Mouse (Mus musculus) embryonic facial prominence, embryonic 13.5 days (tissue): ENCODE measurements at regions not wholly inside any gene's neighbourhood (a gene's known extent, or its start where the extent isn't known, plus 50 kb on each side); places are given as distances from the start of the nearest gene placed in this dataset.
A peak's percentile ranks its signal among the peaks of the same experiment; 100 is the strongest.

Source experiments
- ATAC-seq: fragments of 200-750 bp; cut with Nextera tagmentation; 2 replicates; pipeline ENCODE4 v1.8.0; 2017; ENCODE audit warnings: low read depth; ENCODE audit not compliant: insufficient number of reproducible peaks, insufficient read depth, low FRiP score, low TSS enrichment
- H3K27ac ChIP-seq: fragments of 300-500 bp; sonication (generic); 2 replicates; pipeline ENCODE4 v1.5.1; 2015; ENCODE audit warnings: moderate library complexity, mild to moderate bottlenecking, inconsistent platforms
- H3K27me3 ChIP-seq: fragments of 300-500 bp; sonication (generic); 2 replicates; pipeline ENCODE4 v1.6.1; 2015; ENCODE audit warnings: mild to moderate bottlenecking, inconsistent platforms
- H3K36me3 ChIP-seq: fragments of 300-500 bp; sonication (generic); 2 replicates; pipeline ENCODE4 v1.6.1; 2015; ENCODE audit warnings: mild to moderate bottlenecking, inconsistent platforms
- H3K4me1 ChIP-seq: fragments of 300-500 bp; sonication (generic); 2 replicates; pipeline ENCODE4 v1.6.1; 2015; ENCODE audit warnings: inconsistent platforms
- H3K4me2 ChIP-seq: fragments of 300-500 bp; sonication (generic); 2 replicates; pipeline ENCODE4 v1.6.1; 2015; ENCODE audit warnings: moderate library complexity, mild to moderate bottlenecking, inconsistent platforms
- H3K4me3 ChIP-seq: fragments of 300-500 bp; sonication (generic); 2 replicates; pipeline ENCODE4 v1.5.1; 2015; ENCODE audit warnings: mild to moderate bottlenecking, inconsistent platforms
- H3K9ac ChIP-seq: fragments of 300-500 bp; sonication (generic); 2 replicates; pipeline ENCODE4 v1.6.1; 2015; ENCODE audit warnings: mild to moderate bottlenecking, inconsistent platforms
- H3K9me3 ChIP-seq: fragments of 300-500 bp; sonication (generic); 2 replicates; pipeline ENCODE4 v1.6.1; 2016; ENCODE audit warnings: inconsistent platforms
- WGBS: fragments of 180-500 bp; shearing (Covaris S2); methylation state at CpG from one replicate; pipeline ENCODE4 v1.1.7; 2015; ENCODE audit warnings: mixed read lengths; 5-methylcytosine and 5-hydroxymethylcytosine counted together

- no peak for ATAC-seq
- no peak overlapping the region for H3K4me2 ChIP-seq
- no peaks in the 10 kb centered on the region for H3K36me3 ChIP-seq
- H3K27me3 ChIP-seq, result no peaks in the 10 kb centered on the region
- no peak overlapping the region for H3K9ac ChIP-seq
- peaks cover 5% of the 10 kb centered on the region; the same call in 1 of the 2 replicates for H3K4me1 ChIP-seq
- H3K9me3 ChIP-seq, result peaks cover 6% of the 10 kb centered on the region; the same call in 1 of the 2 replicates
- H3K4me3 ChIP-seq, result no peak overlapping the region
- 38% methylated on average over 3 of the region's 3 CpGs for WGBS
- H3K27ac ChIP-seq, result no peak overlapping the region
These were observed 306.8 kb upstream of the Rbfox1 start for GRCm38 (mm10) chr16:5578333-5578732.

DNA sequence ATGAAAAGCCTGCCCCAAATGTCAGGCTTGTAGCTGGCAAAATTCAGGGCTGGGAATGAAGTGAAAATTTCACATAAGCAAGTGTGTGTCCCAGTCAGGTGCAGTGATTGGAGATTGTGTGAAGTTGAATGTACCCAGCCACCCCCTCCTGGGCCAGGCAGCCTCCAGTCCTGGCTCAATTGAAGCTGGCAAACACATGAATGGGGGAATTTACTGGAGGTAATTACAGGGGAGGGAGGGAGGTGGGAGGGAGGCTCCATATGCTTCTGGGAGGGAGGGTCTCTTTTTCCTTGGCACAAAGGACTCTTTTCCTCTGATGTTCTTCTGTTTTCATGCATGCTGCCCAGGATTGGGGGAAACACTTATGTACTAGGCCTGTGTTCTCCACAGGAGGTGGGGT, 312.4 kb upstream of the Rbfox1 start:
- no peaks in the 10 kb centered on the region for H3K27me3 ChIP-seq
- no peak overlapping the region for H3K27ac ChIP-seq
- H3K9ac ChIP-seq, result no peak overlapping the region
- no peaks in the 10 kb centered on the region for H3K4me1 ChIP-seq
- H3K4me3 ChIP-seq, result no peak overlapping the region
- no peak overlapping the region for H3K4me2 ChIP-seq
- H3K36me3 ChIP-seq, result no peaks in the 10 kb centered on the region
- no peak for ATAC-seq
- H3K9me3 ChIP-seq, result no peaks in the 10 kb centered on the region

- Histone ChIP-seq H3K27ac (no peak overlapping the region), H3K27me3 (no peaks in the 10 kb centered on the region), H3K4me2 (no peak overlapping the region), H3K9ac (no peak overlapping the region), H3K36me3 (no peaks in the 10 kb centered on the region), H3K4me1 (no peaks in the 10 kb centered on the region), H3K4me3 (no peak overlapping the region), H3K9me3 (no peaks in the 10 kb centered on the region)
- ATAC-seq, result no peak
- 91% methylated on average over 4 of the region's 4 CpGs for WGBS
These were observed 314.5 kb upstream of the Rbfox1 start for GRCm38 (mm10) chr16:5570619-5571018.

DNA sequence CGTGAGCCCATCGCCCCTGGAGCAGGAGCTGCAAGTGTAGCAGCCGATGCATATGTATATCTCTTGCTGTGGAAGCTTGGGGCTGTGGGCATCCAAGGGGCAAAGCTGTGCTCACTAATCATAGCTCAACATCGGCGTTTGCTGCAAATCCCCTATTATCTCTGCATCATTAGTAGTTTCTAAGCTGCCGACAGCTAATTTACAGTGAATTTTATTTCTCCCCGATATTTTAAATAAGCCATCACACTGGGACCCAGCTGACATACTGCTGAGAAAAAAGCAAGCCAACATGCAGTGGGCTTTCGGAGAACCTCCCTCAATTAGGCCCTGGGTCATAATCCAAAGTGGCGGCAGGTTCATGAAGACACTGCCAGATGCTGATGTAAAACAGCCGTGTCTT, 313.3 kb upstream of the Eef2kmt start:
- ATAC-seq, result no peak
- H3K4me3 ChIP-seq, result no peak overlapping the region

DNA sequence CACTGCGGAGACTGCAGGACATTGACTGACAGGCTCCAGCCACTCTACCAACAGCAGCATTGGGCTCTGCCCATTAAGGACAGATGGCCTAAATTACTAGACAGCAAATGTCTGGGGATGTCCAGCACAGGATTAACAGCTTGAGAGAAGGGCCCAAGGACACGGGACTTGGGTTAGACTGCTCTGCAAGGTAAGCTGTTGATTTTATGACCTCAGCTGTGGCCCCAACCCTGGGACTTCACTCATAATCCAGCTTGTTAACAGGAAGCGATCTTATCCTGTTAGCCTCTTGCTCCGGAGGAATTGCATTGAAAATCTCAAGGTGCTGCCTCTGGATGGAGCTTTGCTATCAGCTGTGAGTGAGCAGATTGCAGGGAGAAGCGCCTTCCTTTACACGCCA, 293.2 kb upstream of the Eef2kmt start:
- Histone ChIP-seq H3K4me2 (no peak overlapping the region), H3K4me3 (no peak overlapping the region), H3K36me3 (no peaks in the 10 kb centered on the region), H3K27ac (no peak overlapping the region), H3K9me3 (no peaks in the 10 kb centered on the region), H3K4me1 (no peaks in the 10 kb centered on the region), H3K9ac (no peak overlapping the region), H3K27me3 (no peaks in the 10 kb centered on the region)
- ATAC-seq, result no peak
- 59% methylated on average over 6 of the region's 6 CpGs for WGBS

More for the DNA sequence above, 313.3 kb upstream of the Eef2kmt start:
- H3K9ac ChIP-seq, result no peak overlapping the region
- no peaks in the 10 kb centered on the region for H3K36me3 ChIP-seq
- H3K9me3 ChIP-seq, result no peaks in the 10 kb centered on the region
- H3K4me1 ChIP-seq, result no peaks in the 10 kb centered on the region
- H3K27me3 ChIP-seq, result no peaks in the 10 kb centered on the region
- H3K4me2 ChIP-seq, result no peak overlapping the region
- WGBS, result 77% methylated on average over 10 of the region's 10 CpGs
- no peak overlapping the region for H3K27ac ChIP-seq

DNA sequence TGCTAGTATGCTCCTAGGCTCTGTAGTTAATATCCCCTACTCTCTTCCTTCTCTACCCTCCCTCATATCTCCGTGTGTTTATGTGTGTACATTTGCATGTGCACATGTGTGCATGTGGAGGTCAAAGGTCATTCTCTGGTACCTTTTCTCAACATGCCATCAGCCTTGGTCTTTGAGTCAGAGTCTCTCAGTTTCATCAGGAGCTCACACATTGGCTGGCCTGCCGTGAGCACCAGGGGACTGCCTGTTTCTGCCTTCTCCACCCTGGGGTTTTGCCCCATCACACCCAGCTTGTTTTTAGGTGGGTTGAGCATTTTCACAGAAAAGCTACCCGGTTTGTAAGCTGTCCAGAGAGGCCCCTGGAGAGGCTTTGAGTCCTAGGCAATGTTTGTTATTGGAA, 292.8 kb upstream of the Eef2kmt start:
- H3K9ac ChIP-seq, result no peak overlapping the region
- H3K36me3 ChIP-seq, result no peaks in the 10 kb centered on the region
- H3K27ac ChIP-seq, result no peak overlapping the region
- ATAC-seq, result no peak
- no peak overlapping the region for H3K4me2 ChIP-seq
- 74% methylated on average over 3 of the region's 3 CpGs for WGBS
- H3K27me3 ChIP-seq, result no peaks in the 10 kb centered on the region
- no peaks in the 10 kb centered on the region for H3K9me3 ChIP-seq
- H3K4me1 ChIP-seq, result no peaks in the 10 kb centered on the region
- H3K4me3 ChIP-seq, result no peak overlapping the region

DNA sequence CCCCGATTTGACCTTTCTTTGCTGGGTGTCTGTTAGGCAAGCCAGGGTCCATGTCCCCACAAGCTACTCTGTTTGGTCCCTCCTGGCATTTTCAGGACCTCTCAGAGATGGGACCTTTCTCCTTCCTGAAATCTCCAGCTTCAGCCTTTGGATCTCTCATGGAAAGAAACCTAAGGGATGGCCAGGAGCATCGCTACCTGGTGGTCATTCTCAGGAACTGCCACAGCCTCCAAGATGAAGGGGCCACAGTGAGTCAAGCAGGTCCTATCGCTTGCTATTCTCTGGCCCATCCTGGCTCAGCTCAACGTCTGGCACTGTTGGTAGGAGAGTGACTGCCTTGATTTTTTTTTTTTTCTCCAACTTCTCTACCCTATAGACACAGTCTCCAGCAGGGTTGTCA, 291.0 kb upstream of the Eef2kmt start:
- Histone ChIP-seq H3K9me3 (no peaks in the 10 kb centered on the region), H3K4me3 (no peak overlapping the region), H3K27ac (no peak overlapping the region), H3K4me2 (no peak overlapping the region), H3K4me1 (no peaks in the 10 kb centered on the region), H3K27me3 (no peaks in the 10 kb centered on the region), H3K36me3 (no peaks in the 10 kb centered on the region), H3K9ac (no peak overlapping the region)
- ATAC-seq, result no peak
- 48% methylated on average over 4 of the region's 4 CpGs for WGBS

GRCm38 (mm10) chr16:5545801-5546200, 290.0 kb upstream of the Eef2kmt start:
- no peaks in the 10 kb centered on the region for H3K4me1 ChIP-seq
- H3K9ac ChIP-seq, result no peak overlapping the region
- H3K36me3 ChIP-seq, result no peaks in the 10 kb centered on the region
- H3K4me3 ChIP-seq, result no peak overlapping the region
- no peaks in the 10 kb centered on the region for H3K27me3 ChIP-seq
- H3K27ac ChIP-seq, result no peak overlapping the region
- WGBS, result 55% methylated on average over 8 of the region's 8 CpGs
- no peak overlapping the region for H3K4me2 ChIP-seq
- ATAC-seq, result no peak
- no peaks in the 10 kb centered on the region for H3K9me3 ChIP-seq

GRCm38 (mm10) chr16:5544436-5544835, 288.7 kb upstream of the Eef2kmt start:
- Histone ChIP-seq H3K9me3 (no peaks in the 10 kb centered on the region), H3K36me3 (no peaks in the 10 kb centered on the region), H3K4me2 (no peak overlapping the region), H3K27me3 (no peaks in the 10 kb centered on the region), H3K4me3 (no peak overlapping the region), H3K9ac (no peak overlapping the region), H3K4me1 (no peaks in the 10 kb centered on the region), H3K27ac (no peak overlapping the region)
- ATAC-seq, result no peak
- WGBS, result 62% methylated on average over 2 of the region's 2 CpGs

DNA sequence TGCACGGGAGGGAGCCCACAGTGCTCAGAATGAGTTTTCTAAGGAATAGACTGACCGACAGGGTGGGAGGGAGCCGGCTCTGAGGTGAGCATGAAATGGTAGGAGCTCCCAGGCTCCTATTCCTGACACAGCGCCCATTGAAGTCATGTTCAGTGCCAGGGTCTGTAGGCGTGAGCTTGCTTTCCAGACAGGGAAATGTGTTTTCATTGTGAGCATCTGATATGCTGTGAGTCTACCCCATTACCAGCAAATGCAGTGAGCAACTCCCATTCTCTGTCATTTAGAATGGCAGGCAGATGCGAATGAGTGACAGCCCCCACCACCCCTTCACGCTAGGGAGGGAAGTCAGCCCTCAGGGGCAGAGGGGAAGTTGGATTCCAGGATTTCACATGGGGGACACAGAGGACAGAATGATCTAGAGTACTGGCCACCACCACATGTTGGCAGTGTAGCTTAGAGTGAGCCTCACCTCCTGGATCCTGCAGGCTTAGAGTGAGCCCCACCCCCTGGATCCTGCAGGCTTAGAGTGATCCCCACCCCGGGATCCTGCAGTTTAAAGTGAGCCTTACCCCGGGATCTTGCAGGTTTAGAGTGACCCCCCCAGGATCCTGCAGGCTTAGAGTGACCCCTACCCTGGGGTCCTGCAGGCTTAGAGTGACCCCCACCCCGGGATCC, 283.2 kb upstream of the Eef2kmt start:
- WGBS, result 33% methylated on average over 10 of the region's 10 CpGs
- 0 out of 2 replicates have a peak, but pooled peaks cover 4% of the 10 kb centered on the region for H3K4me1 ChIP-seq
- H3K27ac ChIP-seq, result no peak overlapping the region
- no peak overlapping the region for H3K4me2 ChIP-seq
- H3K9ac ChIP-seq, result no peak overlapping the region
- no peak overlapping the region for H3K4me3 ChIP-seq
- H3K27me3 ChIP-seq, result peaks cover 9% of the 10 kb centered on the region; the same call in 1 of the 2 replicates
- no peaks in the 10 kb centered on the region for H3K36me3 ChIP-seq
- no peak for ATAC-seq
- H3K9me3 ChIP-seq, result no peaks in the 10 kb centered on the region

DNA sequence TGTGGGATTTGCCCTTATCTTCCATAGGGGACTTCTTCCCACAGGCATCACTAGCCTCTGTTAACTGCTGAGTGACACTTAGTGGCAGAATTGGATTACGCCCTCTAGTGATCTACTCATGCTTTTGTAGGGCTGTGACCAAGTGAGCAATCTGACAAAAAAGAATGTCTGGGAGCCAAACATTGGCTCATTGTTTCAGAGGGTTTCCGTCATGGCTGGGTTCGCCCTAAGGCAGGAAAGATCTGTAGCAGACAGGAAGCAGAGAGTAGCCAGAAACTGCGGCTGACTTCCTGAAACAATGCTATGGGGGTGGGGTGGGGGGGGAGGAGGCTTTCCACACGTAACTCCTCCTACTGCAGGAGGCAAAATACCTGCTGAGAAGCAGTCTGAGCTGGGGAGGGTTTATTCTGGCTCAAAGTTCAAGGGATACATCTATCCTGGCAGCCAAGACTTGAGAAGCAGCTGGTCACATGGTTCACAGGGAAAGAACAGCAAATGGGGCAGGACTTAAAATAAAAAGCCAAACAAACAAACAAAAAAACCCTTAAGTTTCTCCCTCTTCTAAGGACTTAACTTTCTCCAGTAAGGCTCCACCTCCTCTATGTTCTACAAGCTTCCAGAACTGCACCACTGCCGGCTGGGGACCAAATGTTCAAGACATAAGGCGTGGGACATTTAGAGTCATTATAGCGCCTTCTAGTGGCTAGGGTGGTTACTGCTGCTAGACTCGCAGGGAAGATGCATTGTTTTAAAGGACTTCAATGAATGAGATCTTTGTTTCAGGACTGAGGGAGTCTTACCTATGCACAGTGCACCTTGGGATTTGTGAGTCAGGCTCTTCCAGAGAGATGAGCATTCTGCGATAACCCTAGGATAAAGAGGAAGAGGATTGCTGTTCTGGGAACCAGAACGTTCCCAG, 281.8 kb upstream of the Eef2kmt start:
- Histone ChIP-seq H3K4me1 (0 out of 2 replicates have a peak, but pooled peaks cover 4% of the 10 kb centered on the region), H3K9ac (no peak overlapping the region), H3K9me3 (no peaks in the 10 kb centered on the region), H3K27me3 (peaks cover 9% of the 10 kb centered on the region; the same call in 1 of the 2 replicates), H3K36me3 (no peaks in the 10 kb centered on the region), H3K27ac (no peak overlapping the region), H3K4me2 (no peak overlapping the region), H3K4me3 (no peak overlapping the region)
- no peak for ATAC-seq
- WGBS, result 34% methylated on average over 11 of the region's 11 CpGs

GRCm38 (mm10) chr16:5536515-5536972, 280.8 kb upstream of the Eef2kmt start:
- Histone ChIP-seq H3K36me3 (no peaks in the 10 kb centered on the region), H3K4me2 (peak overlapping the region; percentile 29), H3K4me3 (no peak overlapping the region; the same call in 1 of the 2 replicates), H3K27me3 (peaks cover 9% of the 10 kb centered on the region; the same call in 1 of the 2 replicates), H3K27ac (no peak overlapping the region), H3K9ac (0 out of 2 replicates have a peak overlapping the region, but pooled peaks have one; percentile 27), H3K4me1 (0 out of 2 replicates have a peak, but pooled peaks cover 4% of the 10 kb centered on the region), H3K9me3 (no peaks in the 10 kb centered on the region)
- 7% methylated on average over 14 of the region's 14 CpGs for WGBS
- ATAC-seq, result no peak
